Mouse (Mus musculus) testis, adult 2 months (tissue): ENCODE measurements around the gene Coa5.

Source experiments
- CTCF ChIP-seq: fragments of 200-500 bp; IDR thresholded peaks from 2 replicates; pipeline ENCODE4 v1.5.1; 2012; ENCODE audit warnings: low read depth, mild to moderate bottlenecking, inconsistent platforms, low read length, moderate library complexity; ENCODE audit not compliant: control insufficient read depth, insufficient read depth, insufficient replicate concordance
- POLR2A ChIP-seq: fragments of 200-500 bp; IDR thresholded peaks from 2 replicates; pipeline ENCODE4 v1.6.1; 2012; ENCODE audit warnings: low read depth, mild to moderate bottlenecking, inconsistent platforms, low read length, moderate library complexity; ENCODE audit not compliant: control insufficient read depth

- TF ChIP-seq CTCF = no peak
- TF ChIP-seq POLR2A = no peak
These were observed 30.9 kb downstream of the Coa5 start for GRCm38 (mm10) chr1:37398961-37399360.
